Mouse (Mus musculus): ENCODE data around the gene Pdia3. TPM values are rescaled to one million over a fixed set of nuclear protein-coding genes. Genes with fewer than 3 reads are reported as not detected.
"Not testable (repeated sequence)": the region's sequence is repeated elsewhere in the genome, so short reads cannot be mapped to it uniquely, and the experiment has no call there.

The Pdia3 gene
- polyA plus RNA-seq (2015; fragmentation: Nextera tagmentation; extraction: Ambion mirVana): 231 and 233 TPM in 2 replicates

DNA sequence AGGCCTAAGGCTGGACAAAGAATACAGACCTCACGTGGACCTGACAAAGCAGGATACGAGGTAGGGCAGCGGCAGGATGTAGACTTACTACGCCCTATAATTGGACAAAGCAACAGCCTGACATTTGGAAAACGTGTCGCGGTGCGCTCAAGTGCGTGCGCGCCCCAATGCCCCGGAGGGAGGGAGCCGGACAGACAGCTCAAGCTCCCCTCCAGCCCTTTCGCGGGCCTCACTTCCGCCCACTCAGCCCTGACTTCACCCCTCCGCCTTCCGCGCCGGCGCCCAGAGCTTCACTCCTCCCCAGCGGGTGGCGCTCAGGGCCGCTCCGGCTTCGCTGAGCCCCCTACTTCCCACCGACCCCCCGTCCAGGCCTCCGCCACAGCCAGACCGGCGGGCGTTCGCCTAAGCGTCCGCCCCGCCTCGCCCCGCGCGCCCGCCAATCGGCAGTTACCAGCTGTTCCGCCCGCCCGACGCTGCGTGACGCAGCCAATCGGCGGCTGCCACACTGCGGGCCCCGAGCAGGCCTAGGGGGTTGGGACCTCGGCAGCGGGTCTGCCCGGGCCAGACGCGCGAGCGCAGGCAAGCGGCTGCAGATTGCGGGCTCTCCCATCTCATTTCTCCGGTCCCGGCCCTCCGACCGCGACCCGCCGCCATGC, at the start of gene Pdia3, which contains the start of gene Catsper2:
Pdia3 (plus strand) TSS at position 389 of the 656 bp plus-strand sequence.
Catsper2 (minus strand) TSS at position 406 of the 656 bp plus-strand sequence.
- Histone ChIP-seq H3K9ac (replicated peaks) (peak within 1 kb of the TSS; percentile 90), H3K4me3 (ENCODE audit: low read depth, low read length) (peak within 1 kb of the TSS; percentile 83), H3K9me3 (ENCODE audit: low read length) (no peaks in the 10 kb centered on the region), H3K27me3 (ENCODE audit: insufficient read depth, low read length) (no peaks in the 10 kb centered on the region), H3K36me3 (replicated peaks; ENCODE audit: insufficient read depth, low read length) (peaks cover 6% of the 10 kb centered on the region; the same call in 1 of the 2 replicates), H3K4me2 (ENCODE audit: low read depth, low read length) (peak within 1 kb of the TSS; percentile 90), H3K27ac (ENCODE audit: low read depth) (peak within 1 kb of the TSS; percentile 95), H3K4me1 (ENCODE audit: insufficient read depth) (peaks cover 31% of the 10 kb centered on the region)
- DNase-seq: peak; percentile 96
- under 1% methylated on average over 59 of the region's 68 CpGs for WGBS (ENCODE audit: insufficient replicate concordance)
- TF ChIP-seq CTCF (IDR thresholded peaks at IDR 0.05; ENCODE audit: low read depth) (peak; percentile 54), EP300 (IDR thresholded peaks at IDR 0.05; ENCODE audit: low read depth) (no peak)
- peak; percentile 98 for ATAC-seq

DNA sequence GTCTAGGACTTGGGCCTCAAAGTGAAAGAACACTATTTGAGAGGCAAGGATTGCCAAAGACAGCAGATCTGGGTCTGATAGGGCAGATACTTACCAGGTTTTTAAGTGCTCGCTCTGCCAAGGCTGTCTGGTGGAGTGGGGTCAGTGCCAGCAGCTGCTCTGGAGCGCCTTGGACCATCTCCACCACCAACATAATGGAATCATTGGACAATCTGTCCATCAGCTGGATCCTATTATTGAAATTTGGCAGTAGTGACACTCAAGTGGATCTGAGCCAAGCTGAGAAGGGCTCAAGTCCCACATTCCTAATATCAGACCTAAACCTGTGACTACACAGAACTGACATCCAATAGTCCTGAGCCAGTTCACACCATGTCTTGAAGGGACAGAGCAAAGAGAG, 44.7 kb upstream of the Pdia3 start:
- TF ChIP-seq EP300 (IDR thresholded peaks at IDR 0.05; ENCODE audit: low read depth) (no peak), CTCF (IDR thresholded peaks at IDR 0.05; ENCODE audit: low read depth) (no peak)
- Histone ChIP-seq H3K27me3 (ENCODE audit: insufficient read depth, low read length) (no peaks in the 10 kb centered on the region), H3K9ac (replicated peaks) (no peak overlapping the region), H3K36me3 (replicated peaks; ENCODE audit: insufficient read depth, low read length) (no peaks in the 10 kb centered on the region), H3K9me3 (ENCODE audit: low read length) (no peaks in the 10 kb centered on the region), H3K4me1 (ENCODE audit: insufficient read depth) (no peaks in the 10 kb centered on the region), H3K4me2 (ENCODE audit: low read depth, low read length) (no peak overlapping the region), H3K27ac (ENCODE audit: low read depth) (no peak overlapping the region), H3K4me3 (ENCODE audit: low read depth, low read length) (no peak overlapping the region)
- ATAC-seq (no peak), DNase-seq (no peak)
- 72% methylated on average over 2 of the region's 2 CpGs for WGBS (ENCODE audit: insufficient replicate concordance)

DNA sequence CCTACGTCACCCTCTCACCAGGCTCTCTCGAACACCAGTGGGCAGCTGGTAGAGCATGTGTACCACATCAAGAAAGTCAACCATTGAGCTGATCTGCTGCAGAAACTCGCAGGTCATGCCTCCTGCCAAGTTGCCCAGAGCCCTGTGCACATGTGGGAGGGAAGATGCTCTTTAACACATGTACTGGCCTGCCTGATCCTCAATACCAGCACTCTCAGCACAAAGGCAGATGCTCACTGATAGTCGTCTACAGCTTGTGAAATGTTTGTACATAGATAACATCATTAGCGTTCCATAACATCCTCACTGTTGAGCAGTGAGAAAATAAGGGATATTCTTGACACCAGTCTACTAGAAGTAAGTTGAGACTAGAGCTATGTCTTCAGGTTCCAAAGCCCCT, 42.7 kb upstream of the Pdia3 start:
- WGBS (ENCODE audit: insufficient replicate concordance): 66% methylated on average over 5 of the region's 5 CpGs
- no peak for ATAC-seq
- Histone ChIP-seq H3K9ac (replicated peaks) (no peak overlapping the region), H3K4me1 (ENCODE audit: insufficient read depth) (no peaks in the 10 kb centered on the region), H3K9me3 (ENCODE audit: low read length) (no peaks in the 10 kb centered on the region), H3K27ac (ENCODE audit: low read depth) (no peak overlapping the region), H3K36me3 (replicated peaks; ENCODE audit: insufficient read depth, low read length) (no peaks in the 10 kb centered on the region), H3K4me2 (ENCODE audit: low read depth, low read length) (no peak overlapping the region), H3K4me3 (ENCODE audit: low read depth, low read length) (no peak overlapping the region), H3K27me3 (ENCODE audit: insufficient read depth, low read length) (no peaks in the 10 kb centered on the region)
- TF ChIP-seq CTCF (IDR thresholded peaks at IDR 0.05; ENCODE audit: low read depth): no peak
- DNase-seq: no peak

DNA sequence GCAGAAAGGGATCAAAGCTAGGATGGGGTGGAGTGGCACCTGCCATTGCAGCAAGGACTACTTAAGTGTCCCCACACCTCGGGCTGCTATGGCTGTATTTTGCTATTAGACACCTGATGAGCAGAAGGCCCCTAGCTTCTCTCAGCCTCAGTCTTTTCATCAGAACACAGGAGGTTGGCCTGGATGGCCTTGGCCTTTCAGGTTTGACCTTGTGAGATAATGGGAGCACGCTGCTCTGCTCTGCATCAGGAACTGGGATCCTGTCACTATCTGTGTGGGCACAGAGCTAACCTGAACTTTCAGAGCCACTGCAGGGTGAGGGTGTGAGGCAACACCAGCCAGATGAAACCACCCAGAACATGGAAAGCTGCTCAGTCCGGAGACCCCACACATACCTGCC, 41.3 kb upstream of the Pdia3 start:
- Histone ChIP-seq H3K27ac (ENCODE audit: low read depth) (no peak overlapping the region), H3K9me3 (ENCODE audit: low read length) (no peaks in the 10 kb centered on the region), H3K4me3 (ENCODE audit: low read depth, low read length) (no peak overlapping the region), H3K36me3 (replicated peaks; ENCODE audit: insufficient read depth, low read length) (no peaks in the 10 kb centered on the region), H3K9ac (replicated peaks) (no peak overlapping the region), H3K27me3 (ENCODE audit: insufficient read depth, low read length) (no peaks in the 10 kb centered on the region), H3K4me1 (ENCODE audit: insufficient read depth) (no peaks in the 10 kb centered on the region), H3K4me2 (ENCODE audit: low read depth, low read length) (no peak overlapping the region)
- DNase-seq (no peak), ATAC-seq (no peak)
- TF ChIP-seq CTCF (IDR thresholded peaks at IDR 0.05; ENCODE audit: low read depth) (no peak), EP300 (IDR thresholded peaks at IDR 0.05; ENCODE audit: low read depth) (no peak)
- WGBS (ENCODE audit: insufficient replicate concordance): 50% methylated on average over 3 of the region's 3 CpGs

DNA sequence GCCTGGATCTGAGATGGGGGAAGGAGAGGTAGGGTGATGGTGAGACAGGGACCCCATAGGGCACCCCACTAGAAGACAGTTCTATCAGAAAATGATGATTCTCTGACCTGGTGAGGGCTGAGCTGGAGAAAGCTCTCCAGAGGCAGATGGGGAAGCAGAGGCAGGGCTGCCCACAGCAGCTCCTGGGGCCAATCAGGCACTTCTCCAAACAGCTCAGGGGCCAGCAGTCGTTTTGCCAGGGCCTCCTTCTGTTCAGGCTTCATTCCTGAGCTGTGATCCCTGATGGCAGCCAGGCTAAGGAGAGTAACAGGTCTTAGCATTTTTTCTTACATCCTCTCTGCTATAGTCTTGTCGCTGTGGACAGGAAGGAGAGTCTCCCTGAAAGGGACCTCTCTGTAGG, 38.8 kb upstream of the Pdia3 start:
- Histone ChIP-seq H3K4me2 (ENCODE audit: low read depth, low read length) (no peak overlapping the region), H3K9ac (replicated peaks) (no peak overlapping the region), H3K4me3 (ENCODE audit: low read depth, low read length) (no peak overlapping the region), H3K4me1 (ENCODE audit: insufficient read depth) (no peaks in the 10 kb centered on the region), H3K9me3 (ENCODE audit: low read length) (no peaks in the 10 kb centered on the region), H3K27ac (ENCODE audit: low read depth) (no peak overlapping the region), H3K36me3 (replicated peaks; ENCODE audit: insufficient read depth, low read length) (no peaks in the 10 kb centered on the region), H3K27me3 (ENCODE audit: insufficient read depth, low read length) (no peaks in the 10 kb centered on the region)
- TF ChIP-seq EP300 (IDR thresholded peaks at IDR 0.05; ENCODE audit: low read depth): no peak
- no peak for TF ChIP-seq CTCF (IDR thresholded peaks at IDR 0.05; ENCODE audit: low read depth)
- ATAC-seq: no peak
- DNase-seq: no peak
- WGBS (ENCODE audit: insufficient replicate concordance): 48% methylated on average over 2 of the region's 2 CpGs

DNA sequence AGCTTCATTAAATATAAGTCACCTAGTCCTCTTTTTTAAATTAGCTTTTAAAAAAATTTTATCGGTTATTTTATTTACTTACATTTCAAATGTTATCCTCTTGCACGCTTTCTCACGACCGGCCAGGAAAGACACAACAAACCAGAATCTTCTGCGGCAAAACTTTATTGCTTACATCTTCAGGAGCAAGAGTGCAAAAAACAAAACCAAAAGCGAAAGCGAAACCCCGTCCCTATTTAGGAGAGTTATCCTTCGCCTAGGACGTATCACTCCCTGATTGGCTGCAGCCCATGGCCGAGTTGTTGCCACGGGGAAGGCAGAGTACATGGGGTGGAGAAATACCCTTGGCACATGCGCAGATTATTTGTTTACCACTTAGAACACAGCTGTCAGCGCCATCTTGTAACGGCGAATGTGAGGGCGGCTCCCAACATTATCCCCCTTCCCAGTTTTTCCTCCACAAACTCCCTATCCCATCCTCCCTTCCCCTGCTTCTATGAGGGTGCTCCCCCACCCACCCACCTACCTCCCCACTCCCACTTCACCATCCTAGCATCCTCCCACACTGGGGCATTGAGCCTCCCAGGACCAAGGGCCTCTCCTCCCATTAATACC, 26.5 kb upstream of the Pdia3 start, which contains the start of gene Strc:
Strc (minus strand) TSS at position 208 of the 615 bp plus-strand sequence.
- 91% methylated on average over 16 of the region's 17 CpGs for WGBS (ENCODE audit: insufficient replicate concordance)
- ATAC-seq; H3K4me2 ChIP-seq (ENCODE audit: low read depth, low read length): not testable (repeated sequence)

More for the DNA sequence above, 26.5 kb upstream of the Pdia3 start, which contains the start of gene Strc:
- not testable (repeated sequence) for H3K27ac ChIP-seq (ENCODE audit: low read depth); H3K36me3 ChIP-seq (replicated peaks; ENCODE audit: insufficient read depth, low read length); H3K27me3 ChIP-seq (ENCODE audit: insufficient read depth, low read length); H3K9me3 ChIP-seq (ENCODE audit: low read length); H3K4me3 ChIP-seq (ENCODE audit: low read depth, low read length); H3K9ac ChIP-seq (replicated peaks); DNase-seq; H3K4me1 ChIP-seq (ENCODE audit: insufficient read depth)
